Mouse (Mus musculus): ENCODE results near the gene Acaca.

Gene Acaca

DNA sequence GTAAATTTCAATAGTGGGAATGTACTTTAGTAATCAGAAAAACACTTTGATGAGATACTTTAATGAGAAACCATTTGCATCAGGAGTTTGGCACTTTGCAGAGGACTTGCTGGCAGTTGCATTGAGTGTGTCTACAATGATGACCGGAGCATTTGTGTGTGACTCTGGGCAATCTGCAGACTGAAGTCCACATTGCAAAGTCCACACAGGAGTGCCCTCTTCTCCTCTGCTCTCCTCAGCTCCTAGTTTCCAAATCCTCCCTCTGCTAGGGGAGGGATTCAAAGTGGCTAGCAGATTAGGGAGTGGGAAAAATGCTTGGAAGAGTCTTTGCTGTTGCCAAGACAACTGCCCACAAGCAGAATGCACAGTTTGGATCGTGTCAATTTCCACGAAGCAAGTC lies 16.6 kb downstream of the Acaca start:
- DNase-seq (ENCODE audit: low spot score in 2 of 2): no peak

DNA sequence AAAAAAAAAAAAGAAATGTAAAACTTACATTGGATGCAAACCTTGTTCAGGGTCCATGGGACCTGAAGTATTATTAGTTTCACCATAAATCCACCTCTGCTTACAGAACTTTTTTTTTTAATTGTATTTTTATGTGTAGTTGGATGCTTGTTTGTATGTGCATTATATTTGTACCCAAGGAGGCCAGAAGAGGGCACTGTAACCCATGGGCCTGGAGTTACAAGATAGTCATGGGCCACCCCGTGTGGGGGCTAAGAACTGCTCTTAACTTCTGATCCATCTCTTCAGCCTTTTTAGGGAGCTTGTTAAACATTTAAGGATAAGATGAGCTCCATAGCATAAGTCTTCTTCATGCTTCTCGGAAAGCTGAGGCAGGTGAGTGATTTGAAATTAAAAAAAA lies 21.4 kb downstream of the Acaca start:
- no peak for DNase-seq (ENCODE audit: low spot score in 2 of 2)

- no peak for DNase-seq (ENCODE audit: low spot score in 2 of 2)
Observed at GRCm38 (mm10) chr11:84156535-84157262, 27.2 kb downstream of the Acaca start.

GRCm38 (mm10) chr11:84164123-84164522 lies 34.7 kb downstream of the Acaca start:
- no peak for DNase-seq (ENCODE audit: low spot score in 2 of 2)

- no peak for DNase-seq (ENCODE audit: low spot score in 2 of 2)
Observed at GRCm38 (mm10) chr11:84164561-84164960, 35.1 kb downstream of the Acaca start.

DNA sequence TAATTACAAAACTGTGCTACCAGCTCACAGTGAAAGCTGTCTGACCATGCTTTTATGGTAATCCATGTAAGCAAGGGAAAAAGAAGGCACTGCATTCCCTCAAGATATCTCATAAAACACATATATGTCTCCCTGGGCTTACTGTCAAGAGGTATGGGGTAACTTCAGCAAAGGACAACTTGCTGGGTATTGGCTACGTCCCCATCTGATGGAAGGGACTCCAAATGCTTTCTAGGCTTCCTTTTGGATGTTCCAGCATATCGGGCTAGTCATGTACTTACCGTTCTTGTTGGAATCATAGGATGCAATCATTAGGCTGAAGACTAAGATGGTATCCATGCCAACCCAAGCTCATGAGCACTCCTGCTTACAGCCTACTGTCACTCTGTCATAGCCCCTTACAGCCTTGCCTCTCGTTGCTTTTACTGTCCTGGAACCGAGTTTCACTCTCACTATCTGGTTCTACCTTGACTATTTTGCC lies 37.6 kb downstream of the Acaca start, which contains the start of gene Gm11437:
Gm11437 (minus strand) TSS at position 431 of the 481 bp plus-strand sequence.
- DNase-seq (ENCODE audit: low spot score in 2 of 2): no peak

- peak; percentile 18 to 35 for DNase-seq (ENCODE audit: low spot score in 2 of 2)
Observed at GRCm38 (mm10) chr11:84168701-84169288, 39.3 kb downstream of the Acaca start.

DNA sequence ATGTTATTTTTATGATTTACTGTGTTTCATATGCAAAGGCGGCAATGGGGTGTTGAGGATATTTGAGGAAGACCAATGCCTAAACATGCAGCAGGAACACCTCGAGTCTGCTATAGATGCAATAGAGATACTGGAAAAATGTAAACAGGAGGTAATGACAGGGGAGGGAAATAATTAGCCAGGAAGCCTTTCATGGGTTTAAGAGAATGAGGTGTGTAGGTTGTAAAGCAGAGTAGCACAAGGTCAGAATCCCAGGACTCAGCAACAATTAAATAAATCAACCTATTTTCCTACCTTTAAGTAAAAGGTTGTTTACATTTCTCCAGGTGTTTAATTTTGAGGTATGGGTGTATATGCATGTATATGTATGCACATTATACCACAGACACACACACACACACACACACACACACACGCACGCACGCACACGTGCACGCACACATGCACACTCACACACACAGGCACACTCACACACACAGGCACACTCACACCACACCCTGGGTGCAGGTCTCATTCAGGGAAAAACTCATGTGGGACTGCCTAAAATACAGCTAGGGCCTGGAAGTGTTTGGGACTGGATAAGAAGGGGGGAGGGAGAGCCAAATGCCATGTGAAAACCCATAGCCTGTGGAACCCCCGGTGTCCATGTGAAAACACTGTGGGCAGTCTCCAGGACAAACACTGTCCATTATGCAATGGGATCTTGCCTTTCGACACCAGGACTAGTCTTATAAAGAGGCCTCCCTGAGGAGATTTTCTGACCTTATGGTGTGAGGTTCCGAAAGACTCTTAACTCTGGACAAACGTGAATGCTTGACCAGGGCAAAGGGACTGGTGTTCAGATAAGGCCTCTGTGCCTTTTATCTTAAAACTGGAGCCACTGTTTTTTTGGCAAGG lies 43.3 kb downstream of the Acaca start:
- no peak for DNase-seq (ENCODE audit: low spot score in 2 of 2)

GRCm38 (mm10) chr11:84178571-84178970 lies 49.1 kb downstream of the Acaca start:
- no peak for DNase-seq (ENCODE audit: low spot score in 2 of 2)

- DNase-seq (ENCODE audit: low spot score in 2 of 2): peak; percentile 82 to 89
Observed at GRCm38 (mm10) chr11:84179226-84179953, 49.9 kb downstream of the Acaca start.

DNA sequence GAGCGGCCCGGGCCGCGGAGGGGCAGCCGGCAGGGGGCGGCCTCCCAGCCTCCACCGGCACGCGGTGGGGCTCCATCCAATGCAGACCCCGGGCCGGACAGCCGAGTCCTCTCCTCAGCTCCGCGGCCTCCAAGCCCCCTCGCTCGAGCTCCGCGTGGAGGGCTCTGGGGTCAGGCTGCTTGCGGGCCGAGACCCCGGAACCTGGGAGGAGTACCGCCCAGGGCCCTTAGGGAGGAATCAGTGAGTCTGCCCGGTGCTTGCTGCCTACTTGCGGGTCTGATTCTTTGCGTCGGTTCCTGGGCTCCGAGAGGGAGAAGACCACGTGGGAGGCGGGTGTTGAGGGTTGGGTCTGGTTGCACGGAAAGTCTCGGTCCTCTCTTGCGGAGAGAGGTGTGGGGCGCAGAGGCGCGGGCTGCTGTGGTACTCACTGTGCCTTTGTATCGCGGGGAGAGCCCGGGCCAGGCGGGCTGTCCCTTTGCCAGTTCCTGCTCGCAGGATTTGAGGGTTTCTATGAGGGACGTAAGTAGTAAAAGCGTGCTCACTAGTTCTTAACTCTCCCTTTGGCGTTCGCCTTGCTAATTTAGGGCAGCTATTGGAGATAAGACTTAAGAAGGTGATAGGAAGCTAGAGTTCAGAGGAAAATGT lies 50.6 kb downstream of the Acaca start:
- peak; percentile 57 to 61 for DNase-seq (ENCODE audit: low spot score in 2 of 2)

GRCm38 (mm10) chr11:84181286-84181685 lies 51.8 kb downstream of the Acaca start:
- no peak for DNase-seq (ENCODE audit: low spot score in 2 of 2)

- no peak for DNase-seq (ENCODE audit: low spot score in 2 of 2)
Observed at GRCm38 (mm10) chr11:84188530-84188929, 59.1 kb downstream of the Acaca start.

DNA sequence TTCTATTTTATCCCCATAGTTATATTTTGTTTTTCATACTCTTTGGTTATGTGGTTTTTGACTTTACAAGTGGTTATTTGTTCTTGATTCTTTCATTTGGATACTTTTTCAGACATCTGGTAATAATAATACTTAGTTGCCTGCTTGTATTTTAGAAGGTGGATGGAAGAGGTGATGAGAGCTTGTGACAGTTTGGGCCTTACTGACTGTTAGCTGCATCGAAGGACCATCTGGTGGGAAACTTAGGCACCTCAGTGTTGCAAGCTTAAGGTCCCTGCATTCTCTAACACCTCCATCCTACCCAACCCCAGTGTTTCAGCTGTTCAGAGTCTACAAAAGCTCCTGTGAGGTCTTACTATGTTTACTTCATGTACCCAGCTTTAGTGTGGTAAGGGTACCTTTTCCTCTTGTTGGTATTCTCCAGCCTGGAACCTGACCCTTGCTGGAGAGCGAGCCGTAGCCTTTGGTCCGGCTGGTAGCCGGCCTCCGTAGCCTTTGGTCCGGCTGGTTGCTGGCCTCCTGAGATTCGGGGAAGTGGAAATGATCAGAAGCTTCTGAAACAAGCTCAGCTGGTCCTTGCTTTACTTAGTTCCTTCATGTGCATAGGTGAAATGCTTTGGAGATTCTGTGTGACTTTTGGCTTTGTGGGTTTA lies 61.2 kb downstream of the Acaca start:
- no peak for DNase-seq (ENCODE audit: low spot score in 2 of 2)

DNA sequence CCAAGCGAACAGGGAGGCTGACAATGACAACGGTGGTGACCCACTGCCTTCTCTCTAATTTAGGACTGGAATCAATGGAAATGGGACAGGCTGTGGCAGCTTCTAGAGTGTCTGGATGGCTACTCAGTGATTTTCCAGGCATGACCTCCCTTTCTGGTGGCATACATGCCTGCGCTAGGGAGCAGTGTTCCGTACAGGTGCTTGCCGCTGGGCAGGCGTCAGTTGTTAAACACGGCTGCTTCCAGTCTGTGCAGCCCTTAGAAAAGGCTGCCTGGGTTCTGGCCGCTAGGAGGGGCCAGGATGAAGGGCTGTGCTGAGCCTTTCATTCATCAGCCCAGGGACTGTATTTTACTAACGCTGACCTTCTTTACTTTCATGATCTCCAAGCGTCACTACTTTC lies 63.8 kb downstream of the Acaca start:
- DNase-seq (ENCODE audit: low spot score in 2 of 2): no peak

DNA sequence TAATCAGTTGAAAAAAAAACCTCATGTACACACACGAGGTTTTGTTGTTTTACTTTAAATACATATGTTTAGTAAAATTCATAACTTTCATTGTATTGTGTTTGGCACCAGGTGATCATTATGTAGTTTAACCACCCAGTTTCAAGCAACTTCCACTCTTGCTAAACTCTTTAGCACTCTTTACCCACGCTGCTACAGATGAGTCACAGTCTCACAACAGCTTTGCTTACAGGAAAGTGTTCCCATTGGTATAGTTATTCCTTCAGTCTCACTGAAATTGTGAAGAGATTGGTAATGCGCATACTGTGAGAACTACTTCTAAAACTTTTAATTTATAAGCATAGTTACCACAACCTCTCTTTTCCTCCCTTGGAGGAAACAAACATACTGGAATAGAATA lies 65.3 kb downstream of the Acaca start:
- no peak for DNase-seq (ENCODE audit: low spot score in 2 of 2)

GRCm38 (mm10) chr11:84197607-84198402 lies 68.3 kb downstream of the Acaca start:
- DNase-seq (ENCODE audit: low spot score in 2 of 2): no peak

DNA sequence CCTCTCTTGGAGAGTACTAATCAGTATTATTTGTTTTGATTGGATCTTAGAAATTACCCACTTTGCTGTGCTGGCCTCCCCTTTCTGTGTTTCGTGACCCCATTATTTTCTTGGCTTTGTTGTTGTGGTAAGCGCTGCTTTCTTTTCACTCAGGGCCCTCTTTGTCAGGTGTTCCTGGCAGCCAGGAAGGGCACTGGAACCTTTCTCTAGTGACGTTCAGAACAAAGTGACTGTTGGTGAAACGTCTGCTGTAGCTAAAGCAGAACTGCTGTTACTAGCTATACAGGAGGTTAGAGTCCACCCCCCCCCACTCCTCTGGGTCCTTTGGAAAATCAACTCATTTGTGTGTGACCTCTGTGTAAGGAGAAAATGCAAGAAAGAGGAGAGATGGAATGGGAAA lies 76.3 kb downstream of the Acaca start:
- DNase-seq (ENCODE audit: low spot score in 2 of 2): no peak

- DNase-seq (ENCODE audit: low spot score in 2 of 2): no peak
Observed at GRCm38 (mm10) chr11:84210876-84211275, 81.4 kb downstream of the Acaca start.

GRCm38 (mm10) chr11:84218951-84219350 lies 89.5 kb downstream of the Acaca start:
- DNase-seq (ENCODE audit: low spot score in 2 of 2): no peak
